Mouse (Mus musculus) MEL (cell line): ENCODE results near the gene Ifna14. TPM values are rescaled to one million over a fixed set of nuclear protein-coding genes. Genes with fewer than 3 reads are reported as not detected.
A peak's percentile ranks its signal among the peaks of the same experiment; 100 is the strongest.

Source experiments
- DNase-seq: peaks from one replicate; pipeline ENCODE4 v3.0.0; 2011; ENCODE audit warnings: low read depth, low spot score
- H3K27ac ChIP-seq: 2 replicates; pipeline ENCODE4 v1.5.1; 2012; ENCODE audit warnings: low read depth, mild to moderate bottlenecking, control low read depth, low read length, moderate library complexity; ENCODE audit not compliant: control insufficient read depth
- H3K27me3 ChIP-seq, 2 experiments: fragments of 150-350 bp in 1 of 2; sonication (generic) in 1 of 2; 2 replicates each; pipeline ENCODE4 v1.6.1; 2012; ENCODE audit warnings: low read length in 2 of 2, mild to moderate bottlenecking in 2 of 2, improper control_type of control experiment in 1 of 2, moderate library complexity in 1 of 2; ENCODE audit not compliant: insufficient read depth in 2 of 2, control insufficient read depth in 1 of 2
- H3K36me3 ChIP-seq, 2 experiments: 2 replicates each; pipeline ENCODE4 v1.6.1; 2012 to 2014; ENCODE audit warnings: low read length in 2 of 2, improper control_type of control experiment in 1 of 2, inconsistent platforms in 1 of 2, mild to moderate bottlenecking in 1 of 2; ENCODE audit not compliant: insufficient read depth in 2 of 2, control insufficient read depth in 1 of 2
- H3K4me1 ChIP-seq, 2 experiments: fragments of 150-350 bp in 1 of 2; sonication (generic) in 1 of 2; 2 replicates each; pipeline ENCODE4 v1.6.1; 2012; ENCODE audit warnings: low read length in 2 of 2, improper control_type of control experiment in 1 of 2, mild to moderate bottlenecking in 1 of 2; ENCODE audit not compliant: insufficient read depth in 2 of 2, control insufficient read depth in 1 of 2
- H3K4me3 ChIP-seq, 2 experiments: fragments of 150-350 bp in 1 of 2; sonication (generic) in 1 of 2; 2 replicates each; pipeline ENCODE4 v1.5.1; 2012; ENCODE audit warnings: low read depth in 2 of 2, low read length in 2 of 2, mild to moderate bottlenecking in 2 of 2, moderate library complexity in 2 of 2, control low read depth in 1 of 2, improper control_type of control experiment in 1 of 2; ENCODE audit not compliant: control insufficient read depth in 1 of 2, insufficient read depth in 1 of 2
- H3K79me2 ChIP-seq: 2 replicates; pipeline ENCODE4 v1.6.1; 2012; ENCODE audit warnings: mild to moderate bottlenecking, low read length, moderate library complexity; ENCODE audit not compliant: control insufficient read depth, poor library complexity, insufficient read depth
- H3K9ac ChIP-seq: 2 replicates; pipeline ENCODE4 v1.6.1; 2012; ENCODE audit warnings: low read depth, mild to moderate bottlenecking, control low read depth, low read length, moderate library complexity; ENCODE audit not compliant: control insufficient read depth, poor library complexity, severe bottlenecking
- H3K9me3 ChIP-seq: fragments of 150-350 bp; sonication (generic); replicated peaks from 2 replicates; pipeline ENCODE4 v1.6.1; 2012; ENCODE audit warnings: mild to moderate bottlenecking, low read length, improper control_type of control experiment, moderate library complexity; ENCODE audit not compliant: insufficient read depth
- BHLHE40 ChIP-seq: IDR thresholded peaks from 2 replicates; pipeline ENCODE4 v1.6.1; 2012; ENCODE audit warnings: low read depth, mild to moderate bottlenecking, inconsistent platforms, low read length, improper control_type of control experiment, borderline replicate concordance
- CHD2 ChIP-seq: IDR thresholded peaks from 2 replicates; pipeline ENCODE4 v1.6.1; 2011; ENCODE audit warnings: low read length, improper control_type of control experiment
- CTCF ChIP-seq, 3 experiments: IDR thresholded peaks in 2 of 3; conservative IDR thresholded peaks in 1 of 3; 2 replicates each; pipeline ENCODE4 v1.5.1; 2011 to 2012; ENCODE audit warnings: low read length in 3 of 3, low read depth in 2 of 3, mild to moderate bottlenecking in 2 of 3, improper control_type of control experiment in 1 of 3, inconsistent platforms in 1 of 3, mixed read lengths in 1 of 3, moderate library complexity in 1 of 3; ENCODE audit not compliant: control insufficient read depth in 1 of 3, insufficient read depth in 1 of 3, poor library complexity in 1 of 3, severe bottlenecking in 1 of 3
- EP300 ChIP-seq, 2 experiments: IDR thresholded peaks; 2 replicates each; pipeline ENCODE4 v1.6.1; 2011; ENCODE audit warnings: improper control_type of control experiment in 2 of 2, low read length in 2 of 2, low read depth in 1 of 2, mild to moderate bottlenecking in 1 of 2
- ETS1 ChIP-seq: IDR thresholded peaks from 2 replicates; pipeline ENCODE4 v1.6.1; 2012; ENCODE audit warnings: low read depth, mild to moderate bottlenecking, inconsistent platforms, low read length, improper control_type of control experiment, moderate library complexity
- HCFC1 ChIP-seq: IDR thresholded peaks from 2 replicates; pipeline ENCODE4 v1.6.1; 2012; ENCODE audit warnings: low read depth, mild to moderate bottlenecking, inconsistent platforms, low read length, improper control_type of control experiment, moderate library complexity
- JUND ChIP-seq: IDR thresholded peaks from 2 replicates; pipeline ENCODE4 v1.6.1; 2011; ENCODE audit warnings: low read depth, mild to moderate bottlenecking, improper control_type of control experiment, low read length
- KAT2A ChIP-seq: conservative IDR thresholded peaks from 2 replicates; pipeline ENCODE4 v1.6.1; 2012; ENCODE audit warnings: low read depth, low read length, improper control_type of control experiment, inconsistent platforms
- MAX ChIP-seq: IDR thresholded peaks from 2 replicates; pipeline ENCODE4 v1.6.1; 2011; ENCODE audit warnings: low read length, improper control_type of control experiment
- MEF2A ChIP-seq: IDR thresholded peaks from 2 replicates; pipeline ENCODE4 v1.6.1; 2014; ENCODE audit warnings: low read depth, mild to moderate bottlenecking, inconsistent platforms, low read length, improper control_type of control experiment; ENCODE audit not compliant: poor library complexity, insufficient replicate concordance, severe bottlenecking; ENCODE audit errors: extremely low read depth
- MXI1 ChIP-seq: IDR thresholded peaks from 2 replicates; pipeline ENCODE4 v1.6.1; 2011; ENCODE audit warnings: mild to moderate bottlenecking, low read depth, low read length, improper control_type of control experiment
- MYC ChIP-seq: IDR thresholded peaks from 2 replicates; pipeline ENCODE4 v1.6.1; 2011; ENCODE audit warnings: low read depth, mild to moderate bottlenecking, low read length, improper control_type of control experiment, moderate library complexity
- NELFE ChIP-seq: IDR thresholded peaks from 2 replicates; pipeline ENCODE4 v1.6.1; 2011; ENCODE audit warnings: low read depth, low read length, improper control_type of control experiment
- POLR2A ChIP-seq, 2 experiments: IDR thresholded peaks; 2 replicates each; pipeline ENCODE4 v1.6.1; 2011 to 2012; ENCODE audit warnings: low read length in 2 of 2, mild to moderate bottlenecking in 2 of 2, control low read depth in 1 of 2, improper control_type of control experiment in 1 of 2, low read depth in 1 of 2, moderate library complexity in 1 of 2; ENCODE audit not compliant: control insufficient read depth in 1 of 2, insufficient read depth in 1 of 2, poor library complexity in 1 of 2
- POLR2AphosphoS2 ChIP-seq: IDR thresholded peaks from 2 replicates; pipeline ENCODE4 v1.6.1; 2011; ENCODE audit warnings: low read length, improper control_type of control experiment
- RCOR1 ChIP-seq: IDR thresholded peaks from 2 replicates; pipeline ENCODE4 v1.6.1; 2012; ENCODE audit warnings: low read depth, mild to moderate bottlenecking, inconsistent platforms, low read length, improper control_type of control experiment
- SIN3A ChIP-seq: IDR thresholded peaks from 2 replicates; pipeline ENCODE4 v1.6.1; 2012; ENCODE audit warnings: low read length, improper control_type of control experiment, inconsistent platforms
- SMC3 ChIP-seq: IDR thresholded peaks from 2 replicates; pipeline ENCODE4 v1.6.1; 2011; ENCODE audit warnings: low read depth, low read length, improper control_type of control experiment
- TBP ChIP-seq: IDR thresholded peaks from 2 replicates; pipeline ENCODE4 v1.8.0; 2011; ENCODE audit warnings: low read depth, low read length, improper control_type of control experiment
- USF2 ChIP-seq, 2 experiments: IDR thresholded peaks; 2 replicates each; pipeline ENCODE4 v1.6.1; 2011 to 2012; ENCODE audit warnings: improper control_type of control experiment in 2 of 2, low read length in 2 of 2, borderline replicate concordance in 1 of 2, inconsistent platforms in 1 of 2, low read depth in 1 of 2, mild to moderate bottlenecking in 1 of 2; ENCODE audit not compliant: insufficient read depth in 1 of 2
- ZC3H11A ChIP-seq: IDR thresholded peaks from 2 replicates; pipeline ENCODE4 v1.6.1; 2012; ENCODE audit warnings: low read depth, mild to moderate bottlenecking, inconsistent platforms, low read length, improper control_type of control experiment
- ZKSCAN1 ChIP-seq: IDR thresholded peaks from 2 replicates; pipeline ENCODE4 v1.6.1; 2012; ENCODE audit warnings: low read depth, mild to moderate bottlenecking, inconsistent platforms, low read length, improper control_type of control experiment, moderate library complexity
- ZMIZ1 ChIP-seq: IDR thresholded peaks from 2 replicates; pipeline ENCODE4 v1.6.1; 2012; ENCODE audit warnings: low read depth, mild to moderate bottlenecking, inconsistent platforms, low read length, improper control_type of control experiment, moderate library complexity
- ZNF384 ChIP-seq: IDR thresholded peaks from 2 replicates; pipeline ENCODE4 v1.6.1; 2012; ENCODE audit warnings: low read depth, mild to moderate bottlenecking, inconsistent platforms, low read length, improper control_type of control experiment
- polyA plus RNA-seq, 2 experiments: library from polyadenylated mRNA; stranded (reverse) in 1 of 2; unstranded in 1 of 2; fragments of >175 nt in 1 of 2; fragments of >200 nt in 1 of 2; gene quantifications; 2 replicates each; pipeline versions ENCODE4 v1.2.1 to v1.2.4; 2012; ENCODE audit warnings: low replicate concordance in 2 of 2, low read depth in 1 of 2; ENCODE audit not compliant: insufficient read length in 2 of 2, insufficient read depth in 1 of 2, missing spikeins in 1 of 2
- total RNA-seq: library from RNA; depleted of rRNA; stranded (reverse); fragments of 300-350 nt; gene quantifications from 2 replicates; pipeline ENCODE4 v1.2.3, GENCODE M21; 2012

The Ifna14 gene
- total and polyA plus RNA-seq, 3 experiments: not detected

DNA sequence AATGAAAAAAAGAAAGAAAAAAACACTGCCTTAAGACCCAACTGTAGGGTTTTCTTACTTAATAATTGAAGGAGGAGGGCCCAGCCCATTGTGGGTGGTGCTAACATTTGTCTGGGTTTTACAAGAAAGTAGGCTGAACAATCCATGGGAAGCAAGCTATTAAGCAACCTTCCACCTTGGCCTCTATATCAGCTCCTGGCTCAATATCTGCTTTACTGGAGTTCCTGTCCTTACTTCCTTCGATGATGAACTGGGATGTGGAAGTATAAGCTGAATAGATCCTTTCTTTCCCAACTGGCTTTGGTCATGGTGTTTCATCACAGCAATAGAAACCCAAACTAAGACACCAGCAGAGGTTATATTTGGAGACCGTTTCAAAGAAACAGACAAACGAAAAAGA lies 46.2 kb downstream of the Ifna14 start:
- H3K9me3 ChIP-seq: no peaks in the 10 kb centered on the region
- H3K4me1 ChIP-seq: no peaks in the 10 kb centered on the region
- H3K4me3 ChIP-seq: no peak overlapping the region
- no peaks in the 10 kb centered on the region for H3K36me3 ChIP-seq
- H3K27ac ChIP-seq: no peak overlapping the region
- H3K9ac ChIP-seq: no peak overlapping the region
- peaks cover 0 to 4% of the 10 kb centered on the region in 2 experiments; a peak in 3 of 4 replicates for H3K27me3 ChIP-seq
- DNase-seq: no peak
- TF ChIP-seq SIN3A (no peak), MXI1 (no peak), POLR2AphosphoS2 (no peak), MEF2A (no peak)
- no peaks in the 10 kb centered on the region for H3K79me2 ChIP-seq

GRCm38 (mm10) chr4:88523241-88523640 lies 48.4 kb downstream of the Ifna14 start:
- H3K36me3 ChIP-seq: no peaks in the 10 kb centered on the region
- TF ChIP-seq CTCF (IDR thresholded peaks at IDR 0.05 in 2 of 3, conservative IDR thresholded peaks at IDR 0.05 in 1 of 3; ENCODE audit: control insufficient read depth in 1 of 3, insufficient read depth in 1 of 3, low read depth in 2 of 3, low read length in 3 of 3, poor library complexity in 1 of 3, severe bottlenecking in 1 of 3) (peak; percentile 3 to 43 (median 8); a peak in 2 of 6 replicates), MXI1 (no peak), SMC3 (peak; percentile 39), ZC3H11A (0 out of 2 replicates have a peak, but pooled peaks have one; percentile 3), ZNF384 (no peak), USF2 (IDR thresholded peaks at IDR 0.05; ENCODE audit: borderline replicate concordance in 1 of 2, insufficient read depth in 1 of 2, low read depth in 1 of 2, low read length in 2 of 2) (no peak), HCFC1 (no peak)
- TF ChIP-seq, all 39 proteins: peak for 3
- Histone ChIP-seq H3K4me1 (no peaks in the 10 kb centered on the region), H3K27ac (no peak overlapping the region), H3K79me2 (no peaks in the 10 kb centered on the region), H3K27me3 (peaks cover 0 to 7% of the 10 kb centered on the region in 2 experiments), H3K9ac (no peak overlapping the region), H3K4me3 (no peak overlapping the region), H3K9me3 (no peaks in the 10 kb centered on the region)
- peak; percentile 19 for DNase-seq

GRCm38 (mm10) chr4:88522674-88523073 lies 48.9 kb downstream of the Ifna14 start, which contains the start of gene Ifnb1:
Gene Ifnb1, minus strand, starts transcription at chr4:88522774.
- TF ChIP-seq CTCF (IDR thresholded peaks at IDR 0.05 in 2 of 3, conservative IDR thresholded peaks at IDR 0.05 in 1 of 3; ENCODE audit: control insufficient read depth in 1 of 3, insufficient read depth in 1 of 3, low read depth in 2 of 3, low read length in 3 of 3, poor library complexity in 1 of 3, severe bottlenecking in 1 of 3) (no peak), EP300 (IDR thresholded peaks at IDR 0.05; ENCODE audit: low read depth in 1 of 2, low read length in 2 of 2) (no peak), ETS1 (no peak), BHLHE40 (no peak), MXI1 (no peak), ZKSCAN1 (no peak), SIN3A (no peak), ZC3H11A (no peak), ZMIZ1 (no peak), NELFE (no peak), POLR2A (IDR thresholded peaks at IDR 0.05; ENCODE audit: control insufficient read depth in 1 of 2, insufficient read depth in 1 of 2, low read depth in 1 of 2, low read length in 2 of 2, poor library complexity in 1 of 2) (no peak), JUND (no peak), MYC (no peak), TBP (no peak), MEF2A (no peak), MAX (no peak), ZNF384 (no peak), KAT2A (no peak), CHD2 (no peak), RCOR1 (no peak)
- Histone ChIP-seq H3K27me3 (peaks cover 0 to 7% of the 10 kb centered on the region in 2 experiments), H3K9ac (no peak within 1 kb of the TSS), H3K9me3 (no peaks in the 10 kb centered on the region), H3K4me3 (no peak within 1 kb of the TSS), H3K27ac (no peak within 1 kb of the TSS), H3K4me1 (no peaks in the 10 kb centered on the region), H3K36me3 (no peaks in the 10 kb centered on the region), H3K79me2 (no peaks in the 10 kb centered on the region)
- no peak for DNase-seq
